11 mouse cellular contexts compared by ENCODE assay signal in the genomic region with DNA sequence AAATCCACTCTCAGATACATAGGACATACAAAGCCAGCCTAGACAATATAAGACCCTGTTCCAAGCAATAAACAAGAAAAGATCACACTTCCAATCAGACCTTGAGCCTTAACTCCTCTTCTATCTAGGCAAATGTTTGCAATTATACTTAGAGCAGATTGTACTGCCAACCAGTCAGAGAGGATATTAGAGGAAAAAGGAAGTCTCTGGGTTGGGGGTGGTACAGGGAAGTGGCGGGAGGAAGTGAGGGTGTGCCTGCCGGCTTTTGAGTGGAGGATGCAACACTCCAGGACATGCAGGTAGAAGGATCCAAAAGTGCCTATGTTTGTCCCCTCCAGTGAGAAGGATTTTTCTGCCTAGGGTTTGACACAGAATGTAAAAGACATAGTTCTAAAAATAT. TPM values are rescaled to one million over a fixed set of nuclear protein-coding genes. Genes with fewer than 3 reads are reported as not detected.
DNase-seq lines count a peak whose midpoint lies in the region; ATAC-seq lines count a peak whose summit lies in the region.
"Had no signal": no experiment of that assay in that cellular context is flagged by ENCODE, and none has a peak within 500 bp of the region (broad histone marks: within the 10 kb centered on the region; RNA-seq: fewer than 3 reads in every experiment).

No protein-coding gene starts in this region.

- 0 out of 2 replicates have a peak overlapping the region, but pooled peaks have one; percentile 1 for H3K27ac ChIP-seq in brown adipose tissue, adult 24 weeks (replicated peaks; ENCODE audit: low read depth, low read length)

- H3K4me3 ChIP-seq in brown adipose tissue, adult 24 weeks (ENCODE audit: insufficient read depth, low read depth, low read length): no peak overlapping the region
- H3K4me3 ChIP-seq: heart, embryonic 15.5 days had no signal

- H3K4me1 ChIP-seq in brown adipose tissue, adult 24 weeks (ENCODE audit: control insufficient read depth, insufficient read depth, insufficient read length, low read length): no peaks in the 10 kb centered on the region

- DNase-seq in spleen, postnatal 36 days (ENCODE audit: low spot score in 2 of 2): peak; percentile 65 to 73
- DNase-seq in spleen, postnatal 10 days (ENCODE audit: low spot score in 2 of 2): no peak
- no peak for DNase-seq in cerebellum, postnatal 10 days
- no peak for DNase-seq in layer of hippocampus, postnatal 14 days (ENCODE audit: low spot score in 2 of 2)
- no peak for DNase-seq in kidney, postnatal 10 days
- DNase-seq: gastrocnemius, postnatal 14 days; kidney, adult 2 months; lung, embryonic 14.5 days had no signal

- peak; percentile 46 for ATAC-seq in megakaryocyte, adult 5-6 weeks (ENCODE audit: poor library complexity, severe bottlenecking)

RNA-seq across cellular contexts. Expression of a gene that starts 3.9 kb away (rescaled TPM):
- polyA plus RNA-seq in brown adipose tissue, adult 24 weeks (2012; ENCODE audit: insufficient read depth, insufficient read length, missing spikeins): 29.1 and 32.4 TPM in 2 replicates
- 109 TPM in 2 replicates for total RNA-seq in megakaryocyte, adult 5-6 weeks (2015)
- total RNA-seq in megakaryocyte, adult 5-6 weeks (2017): 68.7 and 124 TPM in 2 replicates
- total RNA-seq in layer of hippocampus, postnatal 14 days (2021): 100 to 1,000 TPM; 178 to 182 TPM

RNA-seq across cellular contexts. Expression of a gene that starts 53.0 kb away (rescaled TPM):
- polyA plus RNA-seq in brown adipose tissue, adult 24 weeks (2012; ENCODE audit: insufficient read depth, insufficient read length, missing spikeins): 18.0 and 23.0 TPM in 2 replicates
- 16.1 and 17.1 TPM in 2 replicates for total RNA-seq in megakaryocyte, adult 5-6 weeks (2015)
- 15.9 and 18.8 TPM in 2 replicates for total RNA-seq in megakaryocyte, adult 5-6 weeks (2017)
- total RNA-seq in layer of hippocampus, postnatal 14 days (2021): 10 to 100 TPM; 37.8 to 42.3 TPM

Comparison
In these comparisons a context has a peak if more than half of its experiments do, and no peak if none do; other contexts are left out.
1. DNase-seq: peak in spleen, postnatal 36 days (2 of 2); none in spleen, postnatal 10 days (0 of 2), cerebellum, postnatal 10 days (0 of 2), layer of hippocampus, postnatal 14 days (0 of 2) and kidney, postnatal 10 days (single experiment).